Mouse (Mus musculus) erythroblast, adult 5-6 weeks (primary cell): Measurements from ENCODE around the gene Itpka. TPM values are rescaled to one million over a fixed set of nuclear protein-coding genes. Genes with fewer than 3 reads are reported as not detected.
A peak's percentile ranks its signal among the peaks of the same experiment; 100 is the strongest.

Experiments
- ATAC-seq: replicated peaks from 2 replicates; pipeline ENCODE4 v1.8.0; 2016; ENCODE audit warnings: moderate number of reproducible peaks, mild to moderate bottlenecking, moderate TSS enrichment, inconsistent platforms; ENCODE audit not compliant: poor library complexity, low FRiP score, severe bottlenecking
- total RNA-seq, 2 experiments: library from RNA; stranded (forward) in 1 of 2; stranded (reverse) in 1 of 2; fragments of 150-400 nt in 1 of 2; fragments of 200-764, 138-1000 nt in 1 of 2; gene quantifications; 2 replicates each; pipeline versions ENCODE4 v1.2.3 to v1.2.4; 2015 to 2017; ENCODE audit warnings: low replicate concordance in 2 of 2

The Itpka gene
- total RNA-seq, 2 experiments from 2014 or later = not detected

GRCm38 (mm10) chr2:119747554-119747953, 5.4 kb downstream of the Itpka start:
- no peak for ATAC-seq

- ATAC-seq = no peak
Observed at GRCm38 (mm10) chr2:119749260-119749659, 7.1 kb downstream of the Itpka start.

- ATAC-seq = no peak
Observed at GRCm38 (mm10) chr2:119757601-119758100, 15.5 kb downstream of the Itpka start.

- 0 out of 2 replicates have a peak, but pooled peaks have one; percentile 21 for ATAC-seq
Observed at GRCm38 (mm10) chr2:119758101-119758843, 16.1 kb downstream of the Itpka start.

GRCm38 (mm10) chr2:119758844-119759835, 17.0 kb downstream of the Itpka start:
- ATAC-seq = 0 out of 2 replicates have a peak, but pooled peaks have one; percentile 24

GRCm38 (mm10) chr2:119760251-119760650, 18.1 kb downstream of the Itpka start, which contains the start of gene Ltk:
Gene Ltk, minus strand, starts transcription at chr2:119760431.
- no peak for ATAC-seq

GRCm38 (mm10) chr2:119762276-119762675, 20.1 kb downstream of the Itpka start:
- ATAC-seq = no peak

- ATAC-seq = no peak
Observed at GRCm38 (mm10) chr2:119763924-119764323, 21.8 kb downstream of the Itpka start.

GRCm38 (mm10) chr2:119767246-119767645, 25.1 kb downstream of the Itpka start:
- no peak for ATAC-seq

GRCm38 (mm10) chr2:119787206-119787883, 45.2 kb downstream of the Itpka start, which contains the start of gene Rpap1:
Gene Rpap1, minus strand, starts transcription at chr2:119787537.
- peak; percentile 99 for ATAC-seq

- no peak for ATAC-seq
Observed at GRCm38 (mm10) chr2:119789996-119790395, 47.9 kb downstream of the Itpka start.

GRCm38 (mm10) chr2:119797279-119797783, 55.2 kb downstream of the Itpka start, which contains the start of gene Tyro3:
Gene Tyro3, plus strand, starts transcription at chr2:119797733.
- no peak for ATAC-seq

GRCm38 (mm10) chr2:119798246-119798927, 56.2 kb downstream of the Itpka start:
- ATAC-seq = no peak

GRCm38 (mm10) chr2:119799181-119799960, 57.2 kb downstream of the Itpka start:
- ATAC-seq = no peak

- ATAC-seq = no peak
Observed at GRCm38 (mm10) chr2:119799961-119800550, 57.9 kb downstream of the Itpka start.
